Mouse (Mus musculus): ENCODE data around the gene Dnase2b.

DNA sequence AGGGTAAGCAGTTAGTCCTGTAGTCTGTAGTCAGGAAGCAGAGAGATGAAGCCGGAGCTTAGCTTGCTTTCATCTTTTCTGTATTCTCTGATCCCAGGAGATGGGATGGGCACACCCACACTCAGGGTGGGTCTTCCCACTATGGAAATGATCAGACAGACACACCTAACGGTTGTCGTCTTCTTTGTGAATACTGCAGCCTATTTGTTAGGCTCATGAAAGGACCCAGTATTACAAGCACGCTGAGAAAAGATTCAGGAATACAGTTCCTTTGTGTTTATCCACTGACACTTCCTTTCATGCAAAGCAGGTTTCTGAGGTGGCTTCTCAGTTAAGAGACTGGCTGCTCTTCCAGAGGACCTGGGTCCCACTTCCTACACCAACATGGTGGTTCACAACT is 4.1 kb downstream of the Dnase2b start:
- no peak for TF ChIP-seq CTCF (IDR thresholded peaks at IDR 0.05; ENCODE audit: control insufficient read depth, insufficient read depth, insufficient read length)
- TF ChIP-seq CEBPB (IDR thresholded peaks at IDR 0.05; ENCODE audit: low read depth): no peak
- TF ChIP-seq MAX (IDR thresholded peaks at IDR 0.05): no peak

All from C2C12 (cell line).